Comparison of ENCODE assay signal across 10 mouse cellular contexts in genomic region chrX:11752513-11752912, GRCm38 (mm10).
DNase-seq lines count a peak whose midpoint lies in the region; ATAC-seq and TF ChIP-seq lines count a peak whose summit lies in the region.
"Had no signal": no experiment of that assay in that cellular context is flagged by ENCODE, and none has a peak within 500 bp of the region (broad histone marks: within the 10 kb centered on the region; RNA-seq: fewer than 3 reads in every experiment).

No protein-coding gene starts in this region.

- CTCF ChIA-PET in Patski (lab: Charles Lee) = no interaction called here

- no peak overlapping the region for H3K4me3 ChIP-seq in heart, embryonic 13.5 days
- no peak overlapping the region for H3K4me3 ChIP-seq in lung, embryonic 16.5 days (ENCODE audit: low read length)
- no peak overlapping the region for H3K4me3 ChIP-seq in lung, postnatal 0 days (ENCODE audit: low read depth, low read length)
- H3K4me3 ChIP-seq: erythroblast, embryonic 14.5 days had no signal

- peaks cover 26% of the 10 kb centered on the region for H3K4me1 ChIP-seq in heart, embryonic 13.5 days
- peaks cover 8% of the 10 kb centered on the region for H3K4me1 ChIP-seq in lung, embryonic 16.5 days (replicated peaks; ENCODE audit: control insufficient read depth, insufficient read depth, low read length)
- H3K4me1 ChIP-seq in lung, postnatal 0 days (ENCODE audit: insufficient read depth, low read depth, low read length) = no peaks in the 10 kb centered on the region

- 64% methylated on average over 5 of the region's 5 CpGs for WGBS in heart, embryonic 13.5 days
- WGBS in lung, embryonic 16.5 days = 58% methylated on average over 5 of the region's 5 CpGs
- 65% methylated on average over 5 of the region's 5 CpGs for WGBS in lung, postnatal 0 days

- TF ChIP-seq EP300 in lung, postnatal 0 days (IDR thresholded peaks at IDR 0.05) = no peak

- no peaks in the 10 kb centered on the region for H3K9me3 ChIP-seq in heart, embryonic 13.5 days
- no peaks in the 10 kb centered on the region for H3K9me3 ChIP-seq in lung, embryonic 16.5 days (ENCODE audit: control insufficient read depth, low read length)
- H3K9me3 ChIP-seq in lung, postnatal 0 days (ENCODE audit: low read length) = no peaks in the 10 kb centered on the region

- in situ Hi-C loops in Patski (cut with MboI; ENCODE audit: low pct_unique_long_range_greater_than_20kb) = no loop called here

- no peak for TF ChIP-seq CTCF in lung, postnatal 0 days (IDR thresholded peaks at IDR 0.05)
- no peak for TF ChIP-seq CTCF in Patski (IDR thresholded peaks at IDR 0.05)

- no peak for ATAC-seq in heart, embryonic 13.5 days (ENCODE audit: extremely low read depth, insufficient number of reproducible peaks, low FRiP score, low TSS enrichment)
- ATAC-seq in lung, embryonic 16.5 days (ENCODE audit: low read depth) = peak; percentile 28; the same call in 1 of the 2 replicates
- no peak for ATAC-seq in lung, postnatal 0 days
- ATAC-seq in Patski = no peak
- ATAC-seq in megakaryocyte progenitor cell, adult 5-6 weeks (replicated peaks; ENCODE audit: poor library complexity) = no peak

- H3K27me3 ChIP-seq in heart, embryonic 13.5 days (replicated peaks) = peaks cover 3% of the 10 kb centered on the region; the same call in 1 of the 2 replicates
- H3K27me3 ChIP-seq in lung, embryonic 16.5 days (ENCODE audit: control insufficient read depth, insufficient read depth, low read depth, low read length) = no peaks in the 10 kb centered on the region
- no peaks in the 10 kb centered on the region for H3K27me3 ChIP-seq in lung, postnatal 0 days (replicated peaks; ENCODE audit: insufficient read depth, low read length)
- H3K27me3 ChIP-seq in Patski = no peaks in the 10 kb centered on the region

- POLR2A ChIA-PET in Patski (lab: Charles Lee) = no interaction called here

- no peak overlapping the region for H3K9ac ChIP-seq in heart, embryonic 13.5 days
- no peak overlapping the region for H3K9ac ChIP-seq in lung, embryonic 16.5 days (ENCODE audit: low read length)
- no peak overlapping the region for H3K9ac ChIP-seq in lung, postnatal 0 days (replicated peaks; ENCODE audit: low read depth)

- H3K27ac ChIP-seq in heart, embryonic 13.5 days (replicated peaks) = peak overlapping the region; percentile 74
- no peak overlapping the region for H3K27ac ChIP-seq in lung, embryonic 16.5 days (ENCODE audit: low read length)
- H3K27ac ChIP-seq in lung, postnatal 0 days (ENCODE audit: low read length) = no peak overlapping the region

- DNase-seq in heart, adult 8-10 months (ENCODE audit: low spot score) = no peak
- no peak for DNase-seq in lung, postnatal 0 days (ENCODE audit: low spot score)
- peak; percentile 31 for DNase-seq in Patski (ENCODE audit: low read depth, low spot score)
- DNase-seq in kidney, postnatal 25 days = peak; percentile 20 to 31
- DNase-seq in testis, postnatal 14 days (ENCODE audit: low spot score) = no peak
- DNase-seq: layer of hippocampus, postnatal 36 days had no signal

- no peaks in the 10 kb centered on the region for H3K36me3 ChIP-seq in heart, embryonic 13.5 days
- no peaks in the 10 kb centered on the region for H3K36me3 ChIP-seq in lung, embryonic 16.5 days (ENCODE audit: control insufficient read depth, insufficient read depth, low read length)
- no peaks in the 10 kb centered on the region for H3K36me3 ChIP-seq in lung, postnatal 0 days (ENCODE audit: insufficient read depth, low read length)

- H3K4me2 ChIP-seq in heart, embryonic 13.5 days = no peak overlapping the region
- no peak overlapping the region for H3K4me2 ChIP-seq in lung, embryonic 16.5 days (ENCODE audit: low read depth, low read length)
- H3K4me2 ChIP-seq in lung, postnatal 0 days (replicated peaks; ENCODE audit: low read depth, low read length) = no peak overlapping the region

Comparison
In these comparisons a context has a peak if more than half of its experiments do, and no peak if none do; other contexts are left out.
1. DNase-seq: peak in Patski (single experiment) and kidney, postnatal 25 days (2 of 2); none in heart, adult 8-10 months (single experiment), lung, postnatal 0 days (single experiment) and testis, postnatal 14 days (single experiment).